Mouse (Mus musculus) spleen, postnatal 14 days (tissue): Measurements from ENCODE around the gene Fam185a.

Experiments
- DNase-seq, 2 experiments: peaks; one replicate each; pipeline ENCODE4 v3.0.0; 2021 to 2022; ENCODE audit warnings: low spot score in 2 of 2

The Fam185a gene

DNA sequence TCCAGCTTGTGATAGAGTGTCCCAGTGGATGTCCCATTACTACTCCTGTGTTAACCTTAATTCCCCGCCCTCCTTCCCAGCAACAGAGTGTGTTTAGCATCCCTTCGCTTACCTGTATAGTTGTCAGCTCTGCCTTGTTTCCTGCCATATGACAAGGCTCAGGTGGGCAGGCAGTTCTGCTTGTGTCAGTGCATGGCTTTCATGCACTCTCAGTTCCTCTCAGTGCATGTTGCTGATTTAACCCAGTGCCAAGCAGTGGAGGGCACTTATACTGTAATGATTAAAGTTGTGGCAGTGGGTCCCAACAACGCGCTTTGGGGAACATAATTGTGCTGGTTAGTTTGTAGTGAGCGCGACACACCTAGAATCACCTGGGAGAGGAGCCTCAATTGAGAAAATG lies 1.9 kb downstream of the Fam185a start:
- DNase-seq, result no peak

DNA sequence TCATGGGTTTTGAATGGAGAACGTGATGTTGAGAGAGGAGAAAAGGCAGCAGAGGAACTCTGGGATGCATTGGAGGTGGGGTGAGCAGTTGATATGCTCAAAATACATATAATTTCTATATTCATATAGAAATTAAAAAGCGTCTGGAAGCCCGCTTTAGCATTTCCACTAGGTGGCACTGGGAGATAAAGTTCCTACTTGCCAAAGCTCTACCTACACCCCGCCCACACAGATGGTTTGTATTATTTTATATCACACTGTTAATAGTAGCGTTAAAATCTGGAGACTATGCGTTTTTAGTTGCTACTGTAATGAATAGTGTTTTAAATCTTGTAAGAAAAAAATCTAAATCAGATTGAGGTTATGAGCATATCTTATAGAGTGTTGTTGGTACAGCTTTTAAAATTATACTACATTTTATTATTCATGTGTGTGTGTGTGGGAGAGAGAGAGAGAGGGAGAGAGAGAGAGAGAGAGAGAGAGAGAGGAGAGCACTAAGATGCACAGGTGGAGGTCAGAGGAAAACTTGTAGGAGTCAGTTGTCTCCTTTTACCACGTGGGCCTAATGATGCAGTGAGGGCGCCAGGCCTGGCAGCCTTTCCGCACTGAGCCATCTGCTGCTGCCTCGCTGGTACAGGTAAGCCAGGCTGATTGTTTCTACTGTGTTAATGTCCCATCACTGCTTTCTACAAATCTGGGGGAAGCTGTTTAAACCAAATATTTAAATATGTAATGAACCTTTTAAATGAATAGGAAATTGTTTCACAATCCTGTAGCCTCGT lies 9.6 kb downstream of the Fam185a start:
- DNase-seq, result no peak

DNA sequence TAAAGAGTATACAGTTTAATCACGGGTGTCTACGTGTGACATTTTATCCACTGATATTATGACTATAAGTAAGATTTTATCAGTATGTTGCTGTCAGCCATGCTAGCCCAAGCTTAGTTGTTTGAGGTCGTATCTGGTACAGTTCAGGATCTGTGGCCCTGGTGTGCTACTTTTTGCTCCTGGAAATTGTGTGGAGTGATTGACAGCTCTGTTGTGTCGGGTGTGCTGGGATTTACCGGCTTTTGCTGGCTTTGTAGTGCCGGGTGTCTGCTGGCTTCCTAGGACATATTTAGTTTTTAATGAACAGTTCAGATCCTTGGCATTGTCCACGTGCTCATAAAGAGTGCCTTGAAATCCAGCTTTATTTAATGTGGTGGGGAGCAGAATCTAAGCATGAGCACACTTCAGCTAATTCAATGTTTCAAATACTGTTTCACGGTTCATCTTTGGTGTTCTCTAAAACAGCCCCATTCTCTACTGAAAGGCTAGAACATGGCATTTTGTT lies 11.8 kb downstream of the Fam185a start:
- DNase-seq, result no peak

DNA sequence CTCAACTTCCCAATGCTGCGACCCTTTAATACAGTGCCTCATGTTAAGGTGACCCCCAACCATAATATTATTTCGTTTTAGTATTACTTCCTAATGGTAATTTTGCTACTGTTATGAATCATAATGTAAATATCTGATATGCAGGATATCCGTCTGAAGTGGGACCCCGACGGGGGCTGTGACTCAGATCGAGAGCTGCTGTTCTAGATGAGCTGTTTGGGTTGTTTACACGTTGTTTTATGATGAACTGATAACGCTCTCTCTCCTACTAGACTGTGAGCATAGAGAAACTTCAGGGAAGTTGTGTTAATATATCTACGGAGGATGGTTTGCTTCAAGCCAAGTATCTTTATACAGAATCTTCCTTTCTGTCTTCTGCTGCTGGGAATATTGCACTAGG lies 13.7 kb downstream of the Fam185a start:
- no peak for DNase-seq

DNA sequence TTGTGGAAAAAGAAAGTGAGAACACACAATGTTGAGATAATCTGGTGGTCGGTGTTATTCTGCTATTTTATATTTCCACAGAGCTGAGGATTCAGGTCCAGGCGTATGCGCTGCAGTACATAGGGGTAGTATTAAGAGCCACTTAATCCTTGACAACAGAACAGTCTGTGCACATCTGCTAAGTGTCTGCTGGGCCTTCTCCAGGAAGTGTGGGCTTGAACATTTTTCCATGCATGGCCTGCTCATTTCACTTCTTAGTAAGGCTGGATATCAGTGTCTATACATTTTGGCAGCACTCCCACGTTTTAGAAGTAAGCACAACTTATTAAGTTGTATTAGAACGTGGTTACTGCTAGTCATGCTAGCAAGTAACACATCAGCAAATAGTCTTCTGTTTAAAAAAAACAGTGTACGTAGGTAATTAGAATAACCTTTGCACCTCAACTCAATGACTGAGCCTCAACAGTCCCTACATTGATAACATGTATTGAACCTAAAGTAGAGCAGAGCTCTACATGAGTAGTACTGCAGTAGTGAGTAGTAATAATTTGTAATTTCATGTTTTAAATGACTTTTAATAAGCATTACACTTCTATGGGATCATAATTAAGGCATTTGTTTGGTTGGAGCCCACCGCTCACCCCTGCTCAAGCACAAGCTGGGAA lies 14.8 kb downstream of the Fam185a start:
- no peak for DNase-seq

DNA sequence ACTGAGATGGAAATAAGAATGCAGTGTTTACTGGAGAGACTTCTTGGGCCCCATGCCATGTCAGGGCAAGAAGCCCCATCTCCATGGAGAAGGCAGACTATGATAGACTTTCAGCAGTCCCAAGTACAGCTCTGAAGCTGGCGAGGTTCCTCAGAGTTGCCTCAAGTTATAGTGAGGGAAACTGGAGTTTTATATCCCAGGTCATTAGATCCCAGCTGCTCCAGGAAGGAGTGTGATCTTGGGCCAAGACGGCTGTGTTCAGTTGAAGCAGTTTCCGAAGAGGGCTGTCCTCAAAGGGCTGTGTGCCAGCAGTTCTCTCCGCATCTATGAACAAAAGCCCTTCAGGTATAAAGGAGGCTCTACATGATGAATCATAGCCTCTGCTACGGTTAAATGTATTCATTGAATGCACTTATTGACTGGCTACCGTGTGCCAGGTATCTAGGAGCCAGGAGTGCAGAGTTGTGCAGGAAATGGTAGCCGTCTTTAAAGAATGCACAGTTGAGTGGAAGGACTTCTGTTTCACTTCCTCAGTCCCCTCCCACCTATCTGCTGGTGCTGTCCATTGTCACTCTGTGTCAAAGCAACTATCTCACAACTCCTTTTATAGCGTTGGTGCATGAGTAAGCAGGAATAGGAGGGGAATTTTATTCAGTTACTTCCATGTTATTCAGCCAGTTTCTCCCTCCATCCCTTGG lies 16.2 kb downstream of the Fam185a start:
- no peak for DNase-seq

DNA sequence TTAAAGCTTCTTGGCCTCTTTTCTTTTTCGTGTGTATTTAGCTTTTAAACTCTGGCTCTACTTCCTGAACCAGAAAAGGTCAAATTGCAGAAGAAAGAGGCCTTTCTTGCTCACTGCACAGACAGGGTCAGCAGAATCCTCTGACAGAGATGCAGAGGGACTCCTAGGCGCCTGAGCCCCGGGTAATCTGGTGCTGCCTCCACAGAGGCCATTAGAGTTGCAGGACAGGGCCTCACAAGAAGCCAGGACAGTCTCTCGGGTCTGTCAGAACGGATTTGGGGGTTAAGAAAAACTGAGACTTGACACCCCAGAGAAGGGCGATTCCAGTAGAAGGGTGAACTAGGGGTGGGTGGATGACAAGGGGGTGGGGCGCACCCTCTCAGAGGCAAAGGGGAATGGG lies 42.6 kb downstream of the Fam185a start:
- DNase-seq, result no peak

DNA sequence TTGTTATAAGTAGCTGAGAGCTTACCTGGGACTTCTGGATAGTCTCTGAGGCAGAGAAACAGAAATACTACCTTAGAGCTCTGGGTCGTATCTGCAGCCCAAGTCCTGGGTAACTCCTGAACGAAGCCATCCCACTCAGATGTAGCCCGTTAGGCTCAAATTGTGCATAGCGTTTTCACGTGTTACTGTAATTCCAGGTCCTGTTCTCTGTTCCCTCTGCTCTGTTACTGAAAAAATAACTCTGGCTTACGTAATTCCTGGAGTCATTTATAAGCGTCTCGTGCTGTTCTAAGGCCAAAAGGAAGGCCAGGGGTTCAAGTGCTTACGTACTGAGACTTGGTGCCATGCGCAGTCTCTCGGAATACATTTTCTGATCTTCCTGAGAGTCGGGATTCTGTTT lies 43.3 kb downstream of the Fam185a start:
- no peak for DNase-seq

DNA sequence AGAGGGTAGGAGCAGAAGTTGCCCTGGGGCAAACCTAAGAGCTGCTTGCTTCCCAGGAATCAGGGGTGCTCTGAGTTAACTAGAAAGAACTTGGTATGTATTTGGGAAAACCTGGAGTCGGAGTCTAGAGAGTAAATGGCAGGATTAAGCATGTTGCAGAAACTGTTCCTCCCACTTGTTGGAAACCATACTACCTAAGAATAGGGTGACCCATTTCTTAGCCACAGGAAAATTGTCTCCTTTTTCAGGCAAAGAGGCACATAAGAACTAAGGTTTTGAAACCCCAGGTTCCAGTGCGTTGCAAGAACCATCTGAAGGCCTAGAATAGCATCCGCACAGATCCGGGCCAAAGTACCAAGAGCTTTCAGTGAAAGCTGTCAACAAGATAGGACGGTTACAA lies 53.7 kb downstream of the Fam185a start:
- no peak for DNase-seq

DNA sequence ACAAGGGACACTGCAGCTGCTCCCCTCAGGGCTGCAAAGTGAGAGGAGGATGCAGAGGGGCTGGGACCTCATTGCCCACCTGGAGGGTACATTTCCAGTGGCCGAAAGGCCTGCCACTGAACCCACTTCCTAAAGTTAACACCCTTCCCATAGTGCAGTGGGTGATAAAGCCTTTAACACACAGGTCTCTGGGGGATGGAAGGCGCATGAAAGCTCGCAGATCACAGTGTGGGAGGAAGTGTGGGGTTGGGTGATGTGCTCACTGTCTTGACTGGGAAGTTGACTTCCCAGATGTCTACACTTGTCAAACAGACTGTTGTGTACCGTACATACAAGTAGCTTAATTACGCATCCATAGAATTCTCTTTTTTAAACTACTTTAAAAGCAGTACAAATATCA lies 55.0 kb downstream of the Fam185a start:
- DNase-seq, result no peak

DNA sequence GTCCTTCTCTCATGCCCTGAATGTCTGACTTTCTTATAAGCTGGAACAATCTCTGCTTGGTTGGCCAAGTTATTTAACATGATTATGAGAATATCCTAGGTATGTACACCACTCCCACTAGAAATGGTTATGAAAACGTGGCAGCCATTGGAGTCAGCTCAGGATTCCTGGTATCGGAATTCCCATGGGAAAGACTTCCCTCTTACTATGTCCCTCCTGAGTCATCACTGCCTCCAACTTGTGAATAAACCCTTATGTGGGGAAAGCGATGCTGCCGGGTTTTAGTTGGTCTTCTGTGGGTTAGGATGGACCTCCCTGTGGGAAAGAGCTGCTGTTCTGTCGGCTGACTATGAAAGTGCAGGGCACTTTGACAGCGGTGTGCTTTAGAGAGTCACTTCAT lies 56.8 kb downstream of the Fam185a start:
- no peak for DNase-seq

DNA sequence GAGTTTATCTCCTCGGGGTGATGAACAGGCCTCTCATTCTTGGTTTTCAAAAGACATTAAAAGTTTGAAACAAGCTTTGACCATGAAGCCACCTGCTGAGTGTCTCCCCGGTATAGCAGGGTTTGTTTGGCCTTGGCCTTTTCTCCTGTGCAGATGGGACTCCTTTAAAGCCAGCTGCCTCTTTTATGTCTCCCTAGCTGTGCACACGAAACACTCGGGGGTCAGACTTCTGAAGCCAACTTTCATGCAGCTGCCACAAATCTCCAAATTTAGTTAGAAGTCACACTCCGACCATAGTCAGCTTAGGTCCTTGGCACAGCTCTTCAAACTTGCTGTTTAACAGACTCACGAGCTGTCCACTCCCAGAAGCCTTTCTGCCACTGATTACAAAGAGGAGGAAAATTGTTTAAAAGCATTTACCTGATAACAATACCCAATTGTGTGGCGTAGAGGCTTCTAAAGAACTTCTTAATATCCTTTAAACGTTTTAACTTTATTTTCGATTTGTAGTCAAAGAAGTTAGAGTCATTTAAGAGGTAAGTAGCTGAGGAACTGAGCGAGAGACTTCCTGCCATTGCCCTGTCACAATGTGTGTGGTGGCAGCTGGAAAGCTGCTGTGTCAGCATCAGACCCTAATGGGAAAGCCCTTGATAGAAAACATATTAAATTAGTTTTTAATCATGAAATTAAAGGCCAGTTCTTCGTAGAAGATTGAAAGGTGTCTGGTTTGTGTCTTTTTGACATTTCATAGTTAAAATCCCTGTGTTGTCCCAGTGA lies 57.9 kb downstream of the Fam185a start:
- no peak for DNase-seq

DNA sequence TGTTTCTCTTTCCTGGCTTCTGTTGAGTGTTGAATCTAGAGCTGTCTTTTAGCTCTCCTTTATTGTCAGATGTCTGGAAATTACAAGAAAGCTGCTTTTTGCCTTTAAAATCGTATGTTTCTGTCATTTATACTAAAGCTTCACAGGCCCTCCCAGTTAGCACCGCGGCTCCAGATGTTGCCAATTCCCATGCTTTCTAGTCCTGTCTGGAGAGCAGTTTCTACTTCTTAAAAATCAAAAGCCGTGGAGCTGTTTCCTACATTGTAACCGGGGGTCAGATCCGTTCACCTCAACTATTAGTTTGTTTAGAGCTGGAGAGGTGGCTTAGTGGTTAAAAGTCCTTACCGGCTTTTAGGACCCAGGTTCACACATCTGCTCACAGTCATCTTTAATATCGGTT lies 58.5 kb downstream of the Fam185a start:
- no peak for DNase-seq

DNA sequence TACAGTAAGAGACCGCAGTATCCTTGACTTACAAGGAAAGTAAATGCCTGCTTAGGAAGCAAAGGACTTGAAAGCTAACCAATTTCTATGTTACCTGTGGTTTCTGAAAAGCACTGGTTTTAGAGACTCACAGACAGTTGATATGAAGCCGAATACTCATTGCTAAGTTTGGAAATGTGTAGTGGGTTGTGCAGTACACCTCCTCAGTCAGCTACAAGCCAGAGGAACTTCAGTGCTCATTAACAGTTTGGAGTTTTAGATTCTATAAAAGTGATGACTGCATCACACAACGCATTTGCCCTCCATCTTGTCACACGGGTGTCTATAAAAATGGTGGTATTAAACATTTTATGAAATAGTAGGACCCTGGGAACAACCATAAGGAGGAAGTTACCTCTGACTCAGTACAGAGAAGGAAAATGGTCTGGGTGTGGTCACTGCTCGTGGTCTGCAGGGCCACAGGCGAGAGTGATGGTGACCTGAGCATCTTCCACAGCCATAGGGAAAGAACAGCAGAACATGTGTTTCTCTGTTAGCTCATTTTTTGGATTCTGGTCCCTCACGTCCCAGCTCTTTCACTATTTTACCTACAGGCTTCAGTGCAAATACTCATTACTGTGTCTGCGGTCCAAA lies 60.6 kb downstream of the Fam185a start:
- DNase-seq, result no peak

DNA sequence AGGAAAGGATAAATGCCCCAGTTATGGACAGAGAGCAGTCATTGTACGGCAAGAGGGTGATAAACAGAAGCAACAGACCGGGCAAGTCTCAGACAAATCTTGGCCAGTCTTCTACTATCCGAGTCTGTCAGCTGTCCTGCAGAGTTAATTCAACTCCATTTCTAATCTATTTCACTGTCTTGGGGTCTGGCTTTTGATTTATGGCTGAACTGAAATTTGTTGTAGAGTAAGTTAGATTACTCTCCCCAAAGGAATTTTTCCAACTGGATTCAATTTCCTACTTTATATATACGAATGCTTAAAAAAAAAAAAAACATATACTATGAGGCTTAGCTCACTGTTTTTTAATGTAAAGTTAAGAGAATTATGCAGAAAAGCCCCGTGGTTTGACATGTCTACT lies 62.0 kb downstream of the Fam185a start:
- no peak for DNase-seq

DNA sequence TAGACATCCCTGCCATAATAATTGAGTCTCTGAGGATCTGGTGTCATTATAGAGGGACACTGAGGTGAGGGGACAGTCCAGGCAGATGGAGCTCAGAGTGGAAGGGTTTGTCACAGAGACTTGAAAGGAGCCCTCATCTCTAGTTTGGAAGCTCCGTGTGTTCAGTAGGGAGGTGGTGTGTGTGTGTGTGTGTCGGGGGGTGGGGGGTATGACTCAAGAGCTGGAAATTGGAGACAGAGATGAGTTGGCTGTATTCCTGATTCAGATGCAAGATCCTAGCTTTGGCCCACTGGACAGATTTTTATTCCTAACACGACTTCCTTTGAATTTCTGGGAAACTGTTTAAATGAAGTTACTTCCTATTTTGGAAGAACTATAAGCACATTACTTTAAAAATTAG lies 62.5 kb downstream of the Fam185a start:
- DNase-seq, result no peak

DNA sequence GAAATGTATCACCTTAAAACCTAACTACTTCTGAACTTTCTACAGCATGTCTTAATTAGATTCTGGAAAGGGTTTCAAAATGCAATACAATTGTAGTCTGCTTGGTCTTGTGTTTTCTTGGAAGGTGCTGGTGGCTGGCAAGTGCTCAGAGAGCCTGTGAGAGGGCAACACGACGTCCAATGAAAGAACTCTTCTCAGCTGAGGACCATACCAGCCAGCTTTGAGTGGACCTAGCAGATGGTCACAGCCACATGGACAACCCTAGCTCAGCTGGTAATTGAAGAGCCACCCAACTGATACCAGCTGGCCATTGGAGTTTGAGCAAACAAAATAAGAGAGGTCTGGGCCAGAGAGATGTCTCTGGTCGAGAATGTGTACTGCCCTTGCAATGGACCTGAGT lies 63.0 kb downstream of the Fam185a start:
- DNase-seq, result no peak

DNA sequence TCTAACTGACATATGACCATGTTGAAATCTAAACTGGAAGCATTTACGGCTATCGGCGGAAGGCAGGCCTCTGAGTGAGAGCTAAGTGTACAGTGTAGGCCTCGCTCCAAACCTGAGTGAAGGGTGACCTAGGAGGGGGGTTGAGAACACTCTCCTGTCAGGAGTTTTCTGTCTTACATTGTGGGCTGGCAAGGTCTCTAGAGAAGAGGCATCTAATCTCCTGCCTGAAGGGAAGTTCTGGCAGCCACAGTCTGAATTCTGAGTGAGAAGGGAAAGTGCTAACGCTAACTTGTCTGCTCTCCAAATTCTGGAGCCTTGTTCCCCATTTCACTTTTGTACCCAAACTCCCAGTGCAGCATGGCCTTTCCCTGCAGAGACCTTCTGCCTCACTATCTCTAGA lies 63.7 kb downstream of the Fam185a start:
- DNase-seq, result no peak

DNA sequence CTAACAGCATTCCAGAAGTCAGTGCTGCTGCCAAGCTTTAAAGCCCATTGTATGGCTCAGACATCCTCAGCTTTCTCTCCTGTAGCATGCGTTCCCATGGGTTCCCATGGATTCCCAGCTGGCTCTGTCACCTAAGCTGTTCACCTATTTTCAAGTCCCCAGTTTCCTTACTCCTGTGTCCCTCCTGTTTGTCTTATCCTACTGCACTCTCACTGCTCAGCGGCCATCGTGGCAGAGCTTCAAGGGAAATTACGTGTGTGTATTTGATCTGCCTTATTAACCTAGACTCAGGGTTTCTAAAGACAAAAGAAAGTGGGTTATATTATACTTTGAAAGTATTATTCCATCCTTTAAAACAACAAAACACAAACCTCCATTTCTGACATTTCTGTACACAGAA lies 64.4 kb downstream of the Fam185a start:
- DNase-seq, result no peak

DNA sequence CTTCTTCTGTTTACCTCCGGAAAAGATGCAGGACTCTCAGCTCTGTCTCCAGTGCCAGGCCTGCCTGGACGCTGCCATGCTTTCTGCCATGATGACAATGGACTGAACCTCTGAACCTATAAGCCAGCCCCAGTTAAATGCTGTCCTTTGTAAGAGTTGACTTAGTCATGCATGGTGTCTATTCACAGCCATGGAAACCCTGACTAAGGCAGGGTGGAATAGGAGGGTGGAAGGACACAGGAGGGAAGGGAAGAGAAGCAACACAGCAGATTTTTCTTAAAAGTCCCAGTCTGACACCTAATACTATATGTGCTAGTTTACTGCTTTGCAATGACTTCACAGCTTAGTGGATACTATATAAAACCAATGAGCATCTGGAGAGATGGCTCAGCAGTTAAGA lies 66.7 kb downstream of the Fam185a start:
- DNase-seq, result no peak

DNA sequence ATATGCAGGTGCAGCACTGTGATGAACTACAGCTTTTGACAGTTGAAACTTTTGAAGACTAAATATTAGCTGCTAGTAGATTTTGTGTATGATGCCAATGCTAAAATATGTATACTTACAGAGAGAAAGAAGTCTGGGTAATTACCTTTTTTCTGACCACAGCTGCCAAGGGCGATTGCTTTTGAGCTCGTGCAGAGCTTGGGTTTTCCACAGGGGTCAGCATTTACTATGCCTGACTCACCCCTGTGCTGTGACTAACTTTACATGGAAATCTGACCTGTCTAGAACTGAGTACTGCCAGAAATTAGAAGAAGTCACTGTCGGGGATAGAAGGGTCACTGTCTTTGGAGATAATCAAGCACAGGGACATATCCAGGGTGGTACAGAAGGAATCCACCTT lies 67.5 kb downstream of the Fam185a start:
- DNase-seq, result no peak
